Mouse (Mus musculus) heart, postnatal 0 days (tissue): ENCODE results near the gene Ap3d1. TPM values are rescaled to one million over a fixed set of nuclear protein-coding genes. Genes with fewer than 3 reads are reported as not detected.

Source experiments
- ATAC-seq: fragments of 200-750 bp; cut with Nextera tagmentation; 2 replicates; pipeline ENCODE4 v1.8.0; 2017; ENCODE audit warnings: low read depth, moderate number of reproducible peaks, moderate library complexity; ENCODE audit not compliant: insufficient read depth
- DNase-seq: peaks from one replicate; pipeline ENCODE4 v3.0.0-alpha.2; 2016; ENCODE audit warnings: low spot score
- H3K27ac ChIP-seq: fragments of 300-500 bp; sonication (generic); 2 replicates; pipeline ENCODE4 v1.5.1; 2014; ENCODE audit warnings: low read depth, mild to moderate bottlenecking
- H3K27me3 ChIP-seq: fragments of 300-500 bp; sonication (generic); 2 replicates; pipeline ENCODE4 v1.6.1; 2014; ENCODE audit warnings: low read length, mixed read lengths; ENCODE audit not compliant: control insufficient read depth, insufficient read depth
- H3K36me3 ChIP-seq: fragments of 300-500 bp; sonication (generic); replicated peaks from 2 replicates; pipeline ENCODE4 v1.6.1; 2014; ENCODE audit warnings: low read length, mixed read lengths; ENCODE audit not compliant: control insufficient read depth, insufficient read depth
- H3K4me1 ChIP-seq: fragments of 300-500 bp; sonication (generic); 2 replicates; pipeline ENCODE4 v1.6.1; 2014; ENCODE audit warnings: antibody characterized with exemption; ENCODE audit not compliant: control insufficient read depth, insufficient read depth
- H3K4me2 ChIP-seq: fragments of 300-500 bp; sonication (generic); 2 replicates; pipeline ENCODE4 v1.6.1; 2014; ENCODE audit warnings: low read depth, mild to moderate bottlenecking, low read length, moderate library complexity
- H3K4me3 ChIP-seq: fragments of 300-500 bp; sonication (generic); 2 replicates; pipeline ENCODE4 v1.5.1; 2014; ENCODE audit warnings: low read depth, low read length
- H3K9ac ChIP-seq: fragments of 300-500 bp; sonication (generic); replicated peaks from 2 replicates; pipeline ENCODE4 v1.6.1; 2014; ENCODE audit warnings: low read depth, low read length, mixed read lengths
- H3K9me3 ChIP-seq: fragments of 300-500 bp; sonication (generic); replicated peaks from 2 replicates; pipeline ENCODE4 v1.6.1; 2016; ENCODE audit warnings: low read length; ENCODE audit not compliant: control insufficient read depth
- CTCF ChIP-seq: IDR thresholded peaks from 2 replicates; pipeline ENCODE4 v1.5.1; 2016; ENCODE audit warnings: antibody characterized with exemption, control low read depth, low read depth
- EP300 ChIP-seq: IDR thresholded peaks from 2 replicates; pipeline ENCODE4 v1.6.1; 2016; ENCODE audit warnings: antibody characterized with exemption, low read depth
- WGBS: fragments of 180-500 bp; shearing (Covaris S2); extraction: QIAGEN DNeasy Blood & Tissue Kit; methylation state at CpG from one replicate; pipeline ENCODE4 v1.1.7; 2014; 5-methylcytosine and 5-hydroxymethylcytosine counted together
- polyA plus RNA-seq: library from polyadenylated mRNA; unstranded; fragments of >200 nt; fragmentation: Nextera tagmentation; extraction: Ambion mirVana; gene quantifications from 2 replicates; pipeline ENCODE4 v1.2.1, GENCODE M21; 2015
- total RNA-seq: library from RNA; depleted of rRNA; stranded (reverse); fragments of >200 nt; gene quantifications from 2 replicates; pipeline ENCODE4 v1.2.3, GENCODE M21; 2014; ENCODE audit warnings: low replicate concordance

The Ap3d1 gene
- total and polyA plus RNA-seq, 2 experiments from 2014 or later = 31.6 to 77.9 TPM

DNA sequence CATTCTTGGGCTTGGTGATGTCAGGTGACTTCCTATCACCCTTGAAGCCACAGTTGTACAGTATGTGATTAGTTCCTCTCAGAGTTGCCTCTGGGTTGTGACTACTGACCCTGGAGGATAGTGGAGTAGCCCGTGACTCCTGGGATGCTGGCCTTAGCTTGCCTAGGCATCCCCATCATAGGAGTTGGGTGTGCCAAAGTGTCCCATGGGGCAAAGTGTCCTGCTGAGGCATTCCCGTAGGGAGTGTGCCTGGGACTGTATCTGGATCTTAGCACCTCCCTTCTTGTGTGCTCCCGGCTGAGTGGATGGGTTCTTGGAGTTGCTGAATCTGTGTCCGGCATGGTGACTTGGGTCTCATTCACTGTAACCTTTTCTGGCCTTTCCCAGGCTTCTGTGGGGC lies 32.9 kb upstream of the Ap3d1 start:
- peaks cover 84% of the 10 kb centered on the region for H3K36me3 ChIP-seq
- no peak overlapping the region for H3K4me2 ChIP-seq
- H3K27ac ChIP-seq = peak overlapping the region; percentile 49
- no peak overlapping the region for H3K4me3 ChIP-seq
- peaks cover 29% of the 10 kb centered on the region for H3K4me1 ChIP-seq
- DNase-seq (no peak), ATAC-seq (peak; percentile 15)
- TF ChIP-seq CTCF (no peak), EP300 (no peak)
- WGBS = 42% methylated on average over 4 of the region's 4 CpGs
- no peaks in the 10 kb centered on the region for H3K27me3 ChIP-seq
- no peaks in the 10 kb centered on the region for H3K9me3 ChIP-seq
- no peak overlapping the region for H3K9ac ChIP-seq

- ATAC-seq = peak; percentile 97
- Histone ChIP-seq H3K9me3 (no peaks in the 10 kb centered on the region), H3K9ac (no peak overlapping the region), H3K4me2 (no peak overlapping the region), H3K27me3 (no peaks in the 10 kb centered on the region), H3K4me1 (peaks cover 29% of the 10 kb centered on the region), H3K36me3 (peaks cover 88% of the 10 kb centered on the region), H3K27ac (peak overlapping the region; percentile 80), H3K4me3 (no peak overlapping the region)
- 14% methylated on average over 2 of the region's 2 CpGs for WGBS
- DNase-seq = peak; percentile 98
- TF ChIP-seq CTCF (peak; percentile 94), EP300 (peak; percentile 99)
These were observed 32.5 kb upstream of the Ap3d1 start for GRCm38 (mm10) chr10:80774549-80774948.

DNA sequence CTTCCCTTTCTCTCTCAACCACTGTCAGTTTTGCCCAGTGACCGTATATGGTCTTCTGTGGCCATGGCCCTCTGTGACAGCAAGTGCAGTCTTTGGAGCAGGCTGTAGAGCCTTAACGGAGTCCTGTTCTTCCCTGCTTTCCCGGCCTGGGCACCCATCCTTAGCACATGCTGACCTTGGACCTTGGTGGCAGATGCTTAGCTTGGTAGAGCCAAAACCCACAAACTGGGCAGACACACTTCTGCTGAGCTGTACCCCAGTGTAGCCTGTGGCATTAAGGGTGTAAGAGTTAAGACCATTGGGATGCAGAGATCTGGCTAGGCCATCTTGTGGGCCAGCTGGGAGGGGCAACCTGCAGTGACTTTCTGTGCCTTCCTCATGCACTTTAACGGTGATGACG lies 31.8 kb upstream of the Ap3d1 start:
- 41% methylated on average over 5 of the region's 5 CpGs for WGBS
- Histone ChIP-seq H3K36me3 (peaks cover 85% of the 10 kb centered on the region), H3K4me3 (no peak overlapping the region), H3K9me3 (no peaks in the 10 kb centered on the region), H3K27me3 (no peaks in the 10 kb centered on the region), H3K4me2 (no peak overlapping the region), H3K27ac (peak overlapping the region; percentile 80), H3K9ac (no peak overlapping the region), H3K4me1 (peaks cover 29% of the 10 kb centered on the region)
- DNase-seq = no peak
- ATAC-seq = no peak
- no peak for TF ChIP-seq CTCF
- no peak for TF ChIP-seq EP300

DNA sequence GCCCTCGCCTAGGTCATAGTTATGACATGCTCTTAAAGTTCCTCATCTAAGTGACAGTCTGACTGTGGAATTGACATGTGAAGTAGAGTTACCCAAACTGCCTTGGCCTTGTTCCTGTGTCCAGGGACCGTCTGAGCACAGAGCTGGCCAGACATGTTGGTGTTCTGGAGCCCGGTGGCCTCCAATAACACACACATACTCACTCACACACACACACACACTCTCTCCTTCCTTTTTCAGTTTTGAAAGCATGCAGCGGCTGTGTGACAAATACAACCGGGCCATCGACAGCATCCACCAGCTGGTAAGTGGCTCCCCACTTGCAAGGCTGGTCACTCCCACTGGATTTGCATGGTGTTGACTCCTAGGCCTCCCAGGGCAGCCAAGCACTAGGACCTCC lies 26.3 kb upstream of the Ap3d1 start:
- H3K4me1 ChIP-seq = peaks cover 15% of the 10 kb centered on the region
- TF ChIP-seq EP300 = no peak
- no peak for TF ChIP-seq CTCF
- H3K27me3 ChIP-seq = no peaks in the 10 kb centered on the region
- H3K9me3 ChIP-seq = no peaks in the 10 kb centered on the region
- H3K36me3 ChIP-seq = peaks cover 84% of the 10 kb centered on the region
- H3K9ac ChIP-seq = no peak overlapping the region
- ATAC-seq (no peak), DNase-seq (no peak)
- 77% methylated on average over 6 of the region's 6 CpGs for WGBS
- no peak overlapping the region for H3K4me2 ChIP-seq
- H3K4me3 ChIP-seq = no peak overlapping the region
- H3K27ac ChIP-seq = no peak overlapping the region

GRCm38 (mm10) chr10:80766161-80766815 lies 24.2 kb upstream of the Ap3d1 start:
- no peak for DNase-seq
- WGBS = 71% methylated on average over 10 of the region's 10 CpGs
- Histone ChIP-seq H3K9me3 (no peaks in the 10 kb centered on the region), H3K4me1 (peaks cover 20% of the 10 kb centered on the region), H3K27me3 (no peaks in the 10 kb centered on the region), H3K36me3 (peaks cover 63% of the 10 kb centered on the region), H3K4me2 (no peak overlapping the region), H3K9ac (0 out of 2 replicates have a peak overlapping the region, but pooled peaks have one; percentile 25), H3K27ac (peak overlapping the region; percentile 65), H3K4me3 (no peak overlapping the region)
- TF ChIP-seq CTCF (no peak), EP300 (no peak)
- ATAC-seq = no peak

GRCm38 (mm10) chr10:80765746-80766145 lies 23.7 kb upstream of the Ap3d1 start:
- peaks cover 26% of the 10 kb centered on the region for H3K4me1 ChIP-seq
- H3K4me3 ChIP-seq = no peak overlapping the region
- H3K36me3 ChIP-seq = peaks cover 58% of the 10 kb centered on the region
- DNase-seq = no peak
- 79% methylated on average over 2 of the region's 2 CpGs for WGBS
- H3K27ac ChIP-seq = 0 out of 2 replicates have a peak overlapping the region, but pooled peaks have one; percentile 65
- H3K9me3 ChIP-seq = no peaks in the 10 kb centered on the region
- no peak for ATAC-seq
- no peak overlapping the region for H3K9ac ChIP-seq
- no peaks in the 10 kb centered on the region for H3K27me3 ChIP-seq
- H3K4me2 ChIP-seq = no peak overlapping the region
- TF ChIP-seq CTCF (no peak), EP300 (no peak)
